In genomic region chr11:101164677-101165580, GRCm38 (mm10) we compare ENCODE assay signal across 8 mouse cellular contexts. TPM values are rescaled to one million over a fixed set of nuclear protein-coding genes. Genes with fewer than 3 reads are reported as not detected.
A peak's percentile ranks its signal among the peaks of the same experiment; 100 is the strongest.
DNase-seq lines count a peak whose midpoint lies in the region; ATAC-seq and TF ChIP-seq lines count a peak whose summit lies in the region.

No protein-coding gene starts in this region.

- H3K27ac ChIP-seq in heart, embryonic 12.5 days (ENCODE audit: poor library complexity, severe bottlenecking): no peak overlapping the region
- no peak overlapping the region for H3K27ac ChIP-seq in ES-E14 (ENCODE audit: insufficient read depth, low read depth, low read length, poor library complexity, severe bottlenecking)
- H3K27ac ChIP-seq in embryonic facial prominence, embryonic 15.5 days (replicated peaks): peak overlapping the region; percentile 51
- no peak overlapping the region for H3K27ac ChIP-seq in liver, embryonic 16.5 days (ENCODE audit: low read length)

- H3K4me2 ChIP-seq in heart, embryonic 12.5 days: peak overlapping the region; percentile 68
- peak overlapping the region; percentile 45 for H3K4me2 ChIP-seq in embryonic facial prominence, embryonic 15.5 days (replicated peaks)
- H3K4me2 ChIP-seq in liver, embryonic 16.5 days (ENCODE audit: low read depth, low read length): 0 out of 2 replicates have a peak overlapping the region, but pooled peaks have one; percentile 6

- no peaks in the 10 kb centered on the region for H3K9me3 ChIP-seq in heart, embryonic 12.5 days (replicated peaks)
- no peaks in the 10 kb centered on the region for H3K9me3 ChIP-seq in ES-E14 (ENCODE audit: control insufficient read depth, insufficient read depth, low read depth, low read length)
- H3K9me3 ChIP-seq in embryonic facial prominence, embryonic 15.5 days (replicated peaks): no peaks in the 10 kb centered on the region
- H3K9me3 ChIP-seq in liver, embryonic 16.5 days (replicated peaks; ENCODE audit: control insufficient read depth, low read length): no peaks in the 10 kb centered on the region

- DNase-seq in heart, postnatal 10 days: no peak
- DNase-seq in ES-E14 (ENCODE audit: low read depth, low spot score): no peak
- no peak for DNase-seq in left cerebral cortex, postnatal 14 days (ENCODE audit: low spot score in 2 of 2)
- no peak for DNase-seq in urinary bladder, postnatal 10 days (ENCODE audit: low spot score)
- DNase-seq in frontal cortex, postnatal 36 days (ENCODE audit: low spot score in 2 of 2): no peak

- H3K27me3 ChIP-seq in heart, embryonic 12.5 days (replicated peaks): peaks cover 86% of the 10 kb centered on the region
- peaks cover 60% of the 10 kb centered on the region for H3K27me3 ChIP-seq in embryonic facial prominence, embryonic 15.5 days
- peaks cover 78% of the 10 kb centered on the region for H3K27me3 ChIP-seq in liver, embryonic 16.5 days (ENCODE audit: control insufficient read depth, insufficient read depth, low read depth, low read length)

- peaks cover 40% of the 10 kb centered on the region for H3K4me1 ChIP-seq in heart, embryonic 12.5 days (replicated peaks)
- H3K4me1 ChIP-seq in ES-E14 (ENCODE audit: control insufficient read depth in 2 of 2, insufficient read depth in 2 of 2, low read length in 2 of 2, poor library complexity in 1 of 2): peaks cover 0 to 10% of the 10 kb centered on the region in 2 experiments; a peak in 2 of 4 replicates
- peaks cover 67% of the 10 kb centered on the region for H3K4me1 ChIP-seq in embryonic facial prominence, embryonic 15.5 days
- peaks cover 26% of the 10 kb centered on the region for H3K4me1 ChIP-seq in liver, embryonic 16.5 days (ENCODE audit: control insufficient read depth, low read depth, low read length)

- peaks cover 75% of the 10 kb centered on the region for H3K36me3 ChIP-seq in heart, embryonic 12.5 days
- H3K36me3 ChIP-seq in ES-E14 (ENCODE audit: control insufficient read depth, insufficient read depth, low read length, poor library complexity, severe bottlenecking): peaks cover 2% of the 10 kb centered on the region; the same call in 1 of the 2 replicates
- H3K36me3 ChIP-seq in embryonic facial prominence, embryonic 15.5 days: peaks cover 55% of the 10 kb centered on the region
- H3K36me3 ChIP-seq in liver, embryonic 16.5 days (ENCODE audit: control insufficient read depth, insufficient read depth): no peaks in the 10 kb centered on the region

- ATAC-seq in heart, embryonic 12.5 days (ENCODE audit: insufficient number of reproducible peaks, low FRiP score): no peak
- ATAC-seq in embryonic facial prominence, embryonic 15.5 days (ENCODE audit: insufficient number of reproducible peaks, low FRiP score, low TSS enrichment, low read depth): no peak
- ATAC-seq in liver, embryonic 16.5 days (ENCODE audit: low read depth): peak; percentile 57

- in situ Hi-C loops in ES-E14 (cut with MboI; ENCODE audit: low sequenced_read_pairs in 2 of 2, unreplicated experiment in 2 of 2): no loop called here

- H3K9ac ChIP-seq in heart, embryonic 12.5 days: 0 out of 2 replicates have a peak overlapping the region, but pooled peaks have one; percentile 5
- no peak overlapping the region for H3K9ac ChIP-seq in ES-E14 (ENCODE audit: insufficient read depth, low read depth, low read length, poor library complexity, severe bottlenecking)
- no peak overlapping the region for H3K9ac ChIP-seq in embryonic facial prominence, embryonic 15.5 days
- no peak overlapping the region for H3K9ac ChIP-seq in liver, embryonic 16.5 days (ENCODE audit: low read depth, low read length)

- WGBS in heart, embryonic 12.5 days: 27% methylated on average over 35 of the region's 35 CpGs
- 31% methylated on average over 35 of the region's 35 CpGs for WGBS in embryonic facial prominence, embryonic 15.5 days
- 13% methylated on average over 35 of the region's 35 CpGs for WGBS in liver, embryonic 16.5 days (ENCODE audit: insufficient replicate concordance)

- peak overlapping the region; percentile 34 for H3K4me3 ChIP-seq in heart, embryonic 12.5 days
- H3K4me3 ChIP-seq in ES-E14 (ENCODE audit: insufficient read depth in 1 of 2, low read depth in 1 of 2, low read length in 2 of 2, poor library complexity in 1 of 2, severe bottlenecking in 1 of 2): peak overlapping the region; percentile 43 to 46; a peak in 2 of 4 replicates
- no peak overlapping the region for H3K4me3 ChIP-seq in embryonic facial prominence, embryonic 15.5 days (replicated peaks)
- no peak overlapping the region for H3K4me3 ChIP-seq in liver, embryonic 16.5 days (ENCODE audit: low read depth, low read length)

- intact Hi-C loops in heart, postnatal 10 days (cut with DNase I): no loop called here
- intact Hi-C loops in left cerebral cortex, postnatal 14 days (cut with DNase I): no loop called here

TF ChIP-seq in ES-E14, 5 proteins besides CTCF, POLR2A, EP300 and RAD21:
- TF ChIP-seq MAFK (IDR thresholded peaks at IDR 0.05; ENCODE audit: insufficient read depth, low read depth, low read length) (no peak), HCFC1 (IDR thresholded peaks at IDR 0.05; ENCODE audit: borderline replicate concordance, insufficient read depth, low read length) (no peak), ZC3H11A (IDR thresholded peaks at IDR 0.05; ENCODE audit: borderline replicate concordance, low read depth, low read length) (no peak), CHD2 (IDR thresholded peaks at IDR 0.05; ENCODE audit: low read depth, low read length) (no peak)

RNA-seq across cellular contexts. Expression of gene Cntnap1, which starts 5.4 kb away (rescaled TPM):
- polyA plus RNA-seq in heart, embryonic 12.5 days (2016; fragmentation: Nextera tagmentation; extraction: Ambion mirVana): 0.37 and 0.71 TPM in 2 replicates
- total RNA-seq in heart, postnatal 10 days (2021): 1 to 10 TPM; 1.8 to 2.1 TPM
- 0.18 and 0.58 TPM in 2 replicates for total RNA-seq in ES-E14 (2012; rRNA removed)
- polyA plus RNA-seq in embryonic facial prominence, embryonic 15.5 days (2015; fragmentation: Nextera tagmentation; extraction: Ambion mirVana): 2.0 and 2.2 TPM in 2 replicates
- polyA plus RNA-seq in liver, embryonic 16.5 days (2015; fragmentation: Nextera tagmentation; extraction: Ambion mirVana): 0.11 and 0.17 TPM in 2 replicates
- 100 to 1,000 TPM; 124 to 128 TPM for total RNA-seq in left cerebral cortex, postnatal 14 days (2021)

RNA-seq across cellular contexts. Expression of gene Plekhh3, which starts 6.2 kb away (rescaled TPM):
- polyA plus RNA-seq in heart, embryonic 12.5 days (2016; fragmentation: Nextera tagmentation; extraction: Ambion mirVana): 10.4 and 10.6 TPM in 2 replicates
- total RNA-seq in heart, postnatal 10 days (2021): 10 to 100 TPM; 23.6 to 28.3 TPM
- total RNA-seq in ES-E14 (2012; rRNA removed): 3.4 and 5.1 TPM in 2 replicates
- 27.2 and 28.7 TPM in 2 replicates for polyA plus RNA-seq in embryonic facial prominence, embryonic 15.5 days (2015; fragmentation: Nextera tagmentation; extraction: Ambion mirVana)
- 1.1 and 1.7 TPM in 2 replicates for polyA plus RNA-seq in liver, embryonic 16.5 days (2015; fragmentation: Nextera tagmentation; extraction: Ambion mirVana)
- 10 to 100 TPM in 1 of 2 experiments, 1 to 10 TPM in 1; 7.7 to 10.2 TPM for total RNA-seq in left cerebral cortex, postnatal 14 days (2021)

RNA-seq across cellular contexts. Expression of gene Tubg2, which starts 9.2 kb away (rescaled TPM):
- polyA plus RNA-seq in heart, embryonic 12.5 days (2016; fragmentation: Nextera tagmentation; extraction: Ambion mirVana): 3.3 and 3.6 TPM in 2 replicates
- total RNA-seq in heart, postnatal 10 days (2021): 1 to 10 TPM; 3.4 to 3.5 TPM
- total RNA-seq in ES-E14 (2012; rRNA removed): 0.31 and 0.74 TPM in 2 replicates
- polyA plus RNA-seq in embryonic facial prominence, embryonic 15.5 days (2015; fragmentation: Nextera tagmentation; extraction: Ambion mirVana): 11.1 and 11.9 TPM in 2 replicates
- polyA plus RNA-seq in liver, embryonic 16.5 days (2015; fragmentation: Nextera tagmentation; extraction: Ambion mirVana): 0.05 and 0.09 TPM in 2 replicates
- total RNA-seq in left cerebral cortex, postnatal 14 days (2021): 10 to 100 TPM; 49.0 to 49.5 TPM

RNA-seq across cellular contexts. Expression of gene Ccr10, which starts 10.3 kb away (rescaled TPM):
- polyA plus RNA-seq in heart, embryonic 12.5 days (2016; fragmentation: Nextera tagmentation; extraction: Ambion mirVana): 0.15 and 0.36 TPM in 2 replicates
- total RNA-seq in heart, postnatal 10 days (2021): under 1 TPM; 0.14 to 0.20 TPM
- total RNA-seq in ES-E14 (2012; rRNA removed): 0.31 TPM in 1 of 2 replicates, not detected in the other
- 0.24 and 0.50 TPM in 2 replicates for polyA plus RNA-seq in embryonic facial prominence, embryonic 15.5 days (2015; fragmentation: Nextera tagmentation; extraction: Ambion mirVana)
- 0.05 and 0.08 TPM in 2 replicates for polyA plus RNA-seq in liver, embryonic 16.5 days (2015; fragmentation: Nextera tagmentation; extraction: Ambion mirVana)
- total RNA-seq in left cerebral cortex, postnatal 14 days (2021): under 1 TPM; 0.19 to 0.26 TPM

RNA-seq across cellular contexts. Expression of gene Tubg1, which starts 45.2 kb away (rescaled TPM):
- 77.3 and 78.8 TPM in 2 replicates for polyA plus RNA-seq in heart, embryonic 12.5 days (2016; fragmentation: Nextera tagmentation; extraction: Ambion mirVana)
- total RNA-seq in heart, postnatal 10 days (2021): 10 to 100 TPM; 27.0 to 31.1 TPM
- 27.5 and 38.6 TPM in 2 replicates for total RNA-seq in ES-E14 (2012; rRNA removed)
- polyA plus RNA-seq in embryonic facial prominence, embryonic 15.5 days (2015; fragmentation: Nextera tagmentation; extraction: Ambion mirVana): 69.7 and 73.4 TPM in 2 replicates
- 34.3 and 36.6 TPM in 2 replicates for polyA plus RNA-seq in liver, embryonic 16.5 days (2015; fragmentation: Nextera tagmentation; extraction: Ambion mirVana)
- total RNA-seq in left cerebral cortex, postnatal 14 days (2021): 10 to 100 TPM; 52.1 to 52.7 TPM

Comparison
In these comparisons a context has a peak if more than half of its experiments do, and no peak if none do; other contexts are left out.
1. H3K4me2 ChIP-seq: peak in every context shown above with its lines; median percentile 68 in heart, embryonic 12.5 days; 45 in embryonic facial prominence, embryonic 15.5 days; 6 in liver, embryonic 16.5 days.
2. H3K4me3 ChIP-seq: peak in heart, embryonic 12.5 days (single experiment) and ES-E14 (2 of 2); none in embryonic facial prominence, embryonic 15.5 days (single experiment) and liver, embryonic 16.5 days (single experiment).
3. RNA of gene Cntnap1, which starts 5.4 kb away (total RNA-seq): 124 to 128 TPM in left cerebral cortex, postnatal 14 days; 1.8 to 2.1 TPM in heart, postnatal 10 days and 0.18 to 0.58 TPM in ES-E14; every median in the first group is over 10 times any median in the second.
4. RNA of gene Tubg2, which starts 9.2 kb away (total RNA-seq): 49.0 to 49.5 TPM in left cerebral cortex, postnatal 14 days; 3.4 to 3.5 TPM in heart, postnatal 10 days and 0.31 to 0.74 TPM in ES-E14; every median in the first group is over 10 times any median in the second.